Mouse (Mus musculus): Measurements from ENCODE around the gene Cyp2j9. TPM values are rescaled to one million over a fixed set of nuclear protein-coding genes. Genes with fewer than 3 reads are reported as not detected.
"Not testable (repeated sequence)": the region's sequence is repeated elsewhere in the genome, so short reads cannot be mapped to it uniquely, and the experiment has no call there.

Gene Cyp2j9
- 1.5 and 1.8 TPM in 2 replicates for polyA plus RNA-seq (2015; fragmentation: Nextera tagmentation; extraction: Ambion mirVana)

DNA sequence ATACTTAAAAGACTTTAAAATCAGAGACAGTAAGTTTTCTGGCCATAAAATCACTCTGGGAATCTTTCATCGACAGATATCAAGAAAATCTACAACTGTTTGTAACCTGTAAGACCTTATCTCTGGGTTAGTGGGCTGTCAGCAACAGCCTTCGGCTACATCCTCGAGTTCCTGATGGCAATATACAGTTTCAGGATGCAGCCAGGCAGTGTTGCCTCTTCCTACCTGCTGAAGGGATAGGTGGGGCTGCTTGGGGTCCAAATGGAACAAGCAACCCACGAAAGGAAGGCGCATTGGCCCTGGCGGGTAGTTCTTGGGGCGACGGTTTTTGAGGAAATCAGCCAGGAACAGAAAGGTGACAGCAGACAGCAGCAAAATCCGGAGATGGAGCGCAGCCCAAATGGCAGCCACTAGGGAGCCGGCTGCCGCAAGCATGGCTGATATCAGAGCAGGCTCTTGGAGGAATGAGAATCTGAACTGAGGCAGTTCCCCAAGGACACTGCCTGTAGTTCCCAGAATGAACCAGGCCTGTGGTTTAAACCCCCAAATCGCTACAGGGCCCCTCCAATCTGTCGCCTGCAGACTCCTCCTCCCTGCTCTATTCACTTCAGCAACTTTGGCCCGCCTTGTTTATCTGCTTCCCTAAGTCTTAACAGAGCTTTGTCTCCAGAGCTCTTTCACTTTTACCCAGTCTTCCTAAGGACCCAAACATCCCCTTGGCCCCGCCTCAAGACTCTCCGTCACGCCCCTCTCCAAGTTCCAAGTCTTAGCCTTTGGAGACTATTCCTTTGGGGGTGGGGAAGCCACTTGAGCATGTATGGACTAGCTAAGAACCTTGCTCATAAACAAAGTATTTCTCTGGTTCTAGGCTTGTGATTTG is at the start of gene Cyp2j9:
Gene Cyp2j9, minus strand, starts transcription at position 668 of the 880 bp plus-strand sequence.
- Histone ChIP-seq H3K9ac (replicated peaks) (no peak within 1 kb of the TSS; the same call in 1 of the 2 replicates), H3K9me3 (ENCODE audit: low read length) (no peaks in the 10 kb centered on the region), H3K4me3 (ENCODE audit: low read depth, low read length) (peak within 1 kb of the TSS; percentile 36), H3K4me1 (ENCODE audit: insufficient read depth) (no peaks in the 10 kb centered on the region), H3K4me2 (ENCODE audit: low read depth, low read length) (peak within 1 kb of the TSS; percentile 65), H3K27me3 (ENCODE audit: insufficient read depth, low read length) (no peaks in the 10 kb centered on the region), H3K36me3 (replicated peaks; ENCODE audit: insufficient read depth, low read length) (no peaks in the 10 kb centered on the region), H3K27ac (ENCODE audit: low read depth) (no peak within 1 kb of the TSS; the same call in 1 of the 2 replicates)
- 11% methylated on average over 18 of the region's 18 CpGs for WGBS (ENCODE audit: insufficient replicate concordance)
- ATAC-seq (peak; percentile 47), DNase-seq (peak; percentile 29)
- TF ChIP-seq CTCF (IDR thresholded peaks at IDR 0.05; ENCODE audit: low read depth), result no peak
- no peak for TF ChIP-seq EP300 (IDR thresholded peaks at IDR 0.05; ENCODE audit: low read depth)

DNA sequence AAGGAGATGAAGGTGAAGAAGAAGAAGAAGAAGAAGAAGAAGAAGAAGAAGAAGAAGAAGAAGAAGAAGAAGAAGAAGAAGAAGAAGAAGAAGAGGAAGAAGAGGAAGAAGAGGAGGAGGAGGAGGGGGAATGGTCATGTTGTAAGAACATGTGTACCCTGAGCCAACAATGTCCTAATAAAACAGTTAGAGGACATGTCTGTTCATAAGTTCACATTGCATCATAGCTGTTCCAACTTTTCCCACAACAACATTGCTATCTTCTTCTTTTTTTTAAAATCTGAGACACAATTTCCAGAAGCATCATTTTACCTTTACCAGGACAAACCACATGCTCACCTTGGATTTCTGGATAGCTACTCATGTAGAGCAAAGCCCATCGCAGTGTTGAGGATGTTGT is 44.1 kb upstream of the Cyp2j9 start:
- 58% methylated on average over 1 of the region's 1 CpGs for WGBS (ENCODE audit: insufficient replicate concordance)
- Histone ChIP-seq H3K27me3 (ENCODE audit: insufficient read depth, low read length) (no peaks in the 10 kb centered on the region), H3K4me3 (ENCODE audit: low read depth, low read length) (no peak overlapping the region), H3K9ac (replicated peaks) (no peak overlapping the region), H3K9me3 (ENCODE audit: low read length) (no peaks in the 10 kb centered on the region), H3K4me2 (ENCODE audit: low read depth, low read length) (no peak overlapping the region), H3K36me3 (replicated peaks; ENCODE audit: insufficient read depth, low read length) (no peaks in the 10 kb centered on the region), H3K4me1 (ENCODE audit: insufficient read depth) (no peaks in the 10 kb centered on the region), H3K27ac (ENCODE audit: low read depth) (no peak overlapping the region)
- DNase-seq, result no peak
- peak; percentile 56; the same call in 1 of the 2 replicates for ATAC-seq
- no peak for TF ChIP-seq EP300 (IDR thresholded peaks at IDR 0.05; ENCODE audit: low read depth)
- TF ChIP-seq CTCF (IDR thresholded peaks at IDR 0.05; ENCODE audit: low read depth), result no peak

DNA sequence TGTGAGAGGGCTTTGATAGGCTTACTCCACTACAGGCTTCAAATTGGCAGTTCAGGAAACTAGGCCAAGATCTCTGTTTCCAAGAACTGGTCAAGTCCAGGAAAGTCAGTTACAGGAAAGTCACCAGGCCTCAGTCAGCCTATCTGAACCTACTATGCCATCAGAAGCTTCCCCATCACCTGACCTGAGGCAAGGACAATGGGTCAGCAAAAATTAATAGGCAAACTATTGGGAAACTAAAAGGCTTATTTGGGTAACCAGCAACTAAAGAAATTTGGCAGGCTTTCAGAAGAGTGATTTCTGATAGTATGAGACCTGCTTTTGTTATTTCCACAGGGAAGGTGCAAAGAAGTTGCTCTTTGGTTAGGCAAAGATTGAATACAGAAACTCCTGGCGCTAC is 31.1 kb upstream of the Cyp2j9 start:
- no peaks in the 10 kb centered on the region for H3K4me1 ChIP-seq (ENCODE audit: insufficient read depth)
- ATAC-seq (peak; percentile 76), DNase-seq (no peak)
- no peak overlapping the region for H3K4me3 ChIP-seq (ENCODE audit: low read depth, low read length)
- 82% methylated on average over 1 of the region's 1 CpGs for WGBS (ENCODE audit: insufficient replicate concordance)
- no peak overlapping the region for H3K4me2 ChIP-seq (ENCODE audit: low read depth, low read length)
- no peaks in the 10 kb centered on the region; the same call in none of the 2 replicates for H3K9me3 ChIP-seq (ENCODE audit: low read length)
- no peak overlapping the region for H3K27ac ChIP-seq (ENCODE audit: low read depth)
- H3K27me3 ChIP-seq (ENCODE audit: insufficient read depth, low read length), result no peaks in the 10 kb centered on the region
- no peak for TF ChIP-seq EP300 (IDR thresholded peaks at IDR 0.05; ENCODE audit: low read depth)
- TF ChIP-seq CTCF (IDR thresholded peaks at IDR 0.05; ENCODE audit: low read depth), result no peak
- no peaks in the 10 kb centered on the region for H3K36me3 ChIP-seq (replicated peaks; ENCODE audit: insufficient read depth, low read length)
- no peak overlapping the region for H3K9ac ChIP-seq (replicated peaks)

DNA sequence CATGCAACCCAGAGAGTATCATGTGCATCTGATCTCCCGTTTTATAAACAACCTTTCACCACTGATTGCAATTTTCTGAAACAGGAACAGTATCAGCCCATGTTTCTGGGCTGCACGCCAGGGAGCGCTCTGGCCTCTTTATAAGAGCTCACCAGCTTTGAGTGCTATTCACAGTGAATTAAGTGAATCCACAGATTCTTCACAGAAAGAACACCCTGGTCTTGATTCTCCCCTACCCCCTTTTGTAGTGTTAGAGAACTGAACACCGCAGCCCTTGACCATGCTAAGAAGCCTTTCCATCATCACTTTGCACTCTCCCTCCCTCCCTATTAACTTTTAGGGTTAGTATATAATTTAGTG is 393 bp upstream of the Cyp2j9 start:
- H3K4me2 ChIP-seq (ENCODE audit: low read depth, low read length), result peak overlapping the region; percentile 65
- ATAC-seq, result peak; percentile 25
- H3K27ac ChIP-seq (ENCODE audit: low read depth), result no peak overlapping the region

DNA sequence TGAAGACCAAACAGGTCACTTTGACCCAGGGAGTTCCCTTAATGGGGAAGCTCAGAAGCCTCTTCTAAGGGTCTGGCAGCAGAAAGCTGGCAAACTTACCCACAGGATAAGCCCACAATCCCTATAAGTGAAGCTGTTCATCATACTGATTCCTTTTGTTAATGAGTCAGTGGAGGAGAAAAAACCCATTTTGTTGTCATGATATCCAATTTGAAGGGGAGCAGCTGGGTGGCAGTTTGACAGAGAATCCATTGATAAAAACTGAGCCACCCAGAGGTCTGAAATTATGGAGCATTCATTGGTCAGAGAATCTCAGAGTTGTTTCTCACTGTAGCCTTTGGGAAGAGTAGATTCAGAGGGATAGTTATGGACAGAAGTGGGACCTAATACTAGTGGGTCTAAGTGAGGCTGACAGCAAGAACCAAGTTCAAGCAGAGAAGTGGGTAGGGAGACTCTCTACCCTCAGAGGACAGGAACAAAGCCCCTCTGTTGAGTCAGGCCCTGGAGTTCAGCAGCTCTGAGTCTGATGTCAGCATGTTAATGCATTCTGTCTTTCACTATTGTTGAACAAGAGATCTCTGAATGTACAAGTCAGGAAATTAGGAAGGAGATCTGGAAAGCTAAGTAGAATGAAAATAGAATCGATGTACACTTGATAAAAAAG is 9.8 kb downstream of the Cyp2j9 start:
- H3K36me3 ChIP-seq (replicated peaks; ENCODE audit: insufficient read depth, low read length), result no peaks in the 10 kb centered on the region
- 62% methylated on average over 1 of the region's 1 CpGs for WGBS (ENCODE audit: insufficient replicate concordance)
- H3K4me1 ChIP-seq (ENCODE audit: insufficient read depth), result no peaks in the 10 kb centered on the region
- ATAC-seq (no peak), DNase-seq (no peak)
- H3K27ac ChIP-seq (ENCODE audit: low read depth), result no peak overlapping the region
- no peak overlapping the region for H3K4me2 ChIP-seq (ENCODE audit: low read depth, low read length)
- H3K9me3 ChIP-seq (ENCODE audit: low read length), result no peaks in the 10 kb centered on the region
- H3K27me3 ChIP-seq (ENCODE audit: insufficient read depth, low read length), result no peaks in the 10 kb centered on the region
- H3K9ac ChIP-seq (replicated peaks), result no peak overlapping the region
- H3K4me3 ChIP-seq (ENCODE audit: low read depth, low read length), result no peak overlapping the region
- TF ChIP-seq EP300 (IDR thresholded peaks at IDR 0.05; ENCODE audit: low read depth), result no peak
- TF ChIP-seq CTCF (IDR thresholded peaks at IDR 0.05; ENCODE audit: low read depth), result no peak

More for the DNA sequence above, 393 bp upstream of the Cyp2j9 start:
- TF ChIP-seq CTCF (IDR thresholded peaks at IDR 0.05; ENCODE audit: low read depth) (peak; percentile 41), EP300 (IDR thresholded peaks at IDR 0.05; ENCODE audit: low read depth) (no peak)
- H3K4me3 ChIP-seq (ENCODE audit: low read depth, low read length), result 0 out of 2 replicates have a peak overlapping the region, but pooled peaks have one; percentile 36
- no peaks in the 10 kb centered on the region for H3K4me1 ChIP-seq (ENCODE audit: insufficient read depth)
- 38% methylated on average over 4 of the region's 4 CpGs for WGBS (ENCODE audit: insufficient replicate concordance)
- H3K9ac ChIP-seq (replicated peaks), result no peak overlapping the region
- H3K27me3 ChIP-seq (ENCODE audit: insufficient read depth, low read length), result no peaks in the 10 kb centered on the region
- DNase-seq, result peak; percentile 38
- H3K36me3 ChIP-seq (replicated peaks; ENCODE audit: insufficient read depth, low read length), result no peaks in the 10 kb centered on the region
- H3K9me3 ChIP-seq (ENCODE audit: low read length), result no peaks in the 10 kb centered on the region

DNA sequence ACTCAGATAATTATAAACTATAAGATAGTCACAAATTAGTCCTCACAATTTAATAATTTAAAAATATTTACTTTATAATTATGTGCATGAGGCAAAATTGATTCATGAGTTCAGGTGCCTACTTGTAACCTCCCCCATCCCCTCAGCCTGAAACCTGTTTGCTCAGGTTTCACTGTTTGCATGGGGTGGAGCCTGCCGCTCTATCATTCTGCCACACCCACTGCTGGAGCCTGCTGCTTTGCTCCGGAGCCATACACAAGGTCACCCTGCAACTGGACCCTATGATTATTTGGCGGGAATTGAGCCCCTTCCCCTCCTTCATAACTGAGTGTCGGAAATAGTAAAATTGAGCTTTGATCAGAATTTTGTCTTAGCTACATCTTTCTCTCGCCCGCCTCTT is 11.0 kb downstream of the Cyp2j9 start:
- WGBS (ENCODE audit: insufficient replicate concordance), result 58% methylated on average over 6 of the region's 6 CpGs

More for the DNA sequence above, 11.0 kb downstream of the Cyp2j9 start:
- H3K4me3 ChIP-seq (ENCODE audit: low read depth, low read length); H3K27ac ChIP-seq (ENCODE audit: low read depth); H3K4me1 ChIP-seq (ENCODE audit: insufficient read depth); H3K27me3 ChIP-seq (ENCODE audit: insufficient read depth, low read length); H3K4me2 ChIP-seq (ENCODE audit: low read depth, low read length); H3K9me3 ChIP-seq (ENCODE audit: low read length); H3K9ac ChIP-seq (replicated peaks); DNase-seq; H3K36me3 ChIP-seq (replicated peaks; ENCODE audit: insufficient read depth, low read length): not testable (repeated sequence)
- 0 out of 2 replicates have a peak, but pooled peaks have one; percentile 47 for ATAC-seq
